Mouse (Mus musculus): Measurements from ENCODE around the gene Cnfn. TPM values are rescaled to one million over a fixed set of nuclear protein-coding genes. Genes with fewer than 3 reads are reported as not detected.

The Cnfn gene
- total and polyA plus RNA-seq, 2 experiments, result not detected

DNA sequence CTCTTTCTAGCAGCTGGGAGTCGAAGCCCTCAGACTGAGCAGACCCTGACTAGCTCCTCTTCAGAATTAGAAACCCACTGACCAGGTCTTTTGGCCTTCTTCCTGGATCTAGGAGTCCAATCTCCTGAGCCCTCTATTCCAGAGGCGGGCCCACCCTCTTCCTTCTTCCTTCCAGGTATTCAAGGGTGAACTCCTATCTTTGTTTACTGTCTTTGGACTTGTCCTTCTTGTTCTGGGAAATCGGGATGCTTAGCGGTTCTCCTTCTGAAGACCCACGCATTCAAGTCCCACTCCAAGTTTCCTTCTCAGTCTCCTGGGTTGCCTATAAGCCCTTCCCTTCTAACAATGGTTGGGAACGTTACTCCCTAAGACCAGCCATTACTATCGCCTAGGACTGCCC is 19.4 kb upstream of the Cnfn start:
- peaks cover 12% of the 10 kb centered on the region; the same call in 1 of the 2 replicates for H3K79me2 ChIP-seq (ENCODE audit: control insufficient read depth, insufficient read depth, low read length)
- no peak for TF ChIP-seq CTCF (IDR thresholded peaks at IDR 0.05; ENCODE audit: low read depth, low read length)
- no peak for TF ChIP-seq POLR2A (IDR thresholded peaks at IDR 0.05; ENCODE audit: extremely low read depth, insufficient read depth, low read length)
- H3K27ac ChIP-seq (replicated peaks; ENCODE audit: insufficient read depth, low read depth, low read length), result no peak overlapping the region
- H3K4me1 ChIP-seq (ENCODE audit: control insufficient read depth, insufficient read depth, low read length), result peaks cover 47% of the 10 kb centered on the region
- no peaks in the 10 kb centered on the region for H3K27me3 ChIP-seq (ENCODE audit: control insufficient read depth, insufficient read depth, low read length)
- peaks cover 16% of the 10 kb centered on the region for H3K36me3 ChIP-seq (ENCODE audit: control insufficient read depth, insufficient read depth, low read length)
- 84% methylated on average over 7 of the region's 7 CpGs for WGBS
- DNase-seq (ENCODE audit: extremely low read depth, low read depth, low spot score), result no peak
- no peak overlapping the region for H3K4me3 ChIP-seq (ENCODE audit: insufficient read depth, low read depth, low read length)
- no peak overlapping the region for H3K9ac ChIP-seq (ENCODE audit: low read depth, low read length)

DNA sequence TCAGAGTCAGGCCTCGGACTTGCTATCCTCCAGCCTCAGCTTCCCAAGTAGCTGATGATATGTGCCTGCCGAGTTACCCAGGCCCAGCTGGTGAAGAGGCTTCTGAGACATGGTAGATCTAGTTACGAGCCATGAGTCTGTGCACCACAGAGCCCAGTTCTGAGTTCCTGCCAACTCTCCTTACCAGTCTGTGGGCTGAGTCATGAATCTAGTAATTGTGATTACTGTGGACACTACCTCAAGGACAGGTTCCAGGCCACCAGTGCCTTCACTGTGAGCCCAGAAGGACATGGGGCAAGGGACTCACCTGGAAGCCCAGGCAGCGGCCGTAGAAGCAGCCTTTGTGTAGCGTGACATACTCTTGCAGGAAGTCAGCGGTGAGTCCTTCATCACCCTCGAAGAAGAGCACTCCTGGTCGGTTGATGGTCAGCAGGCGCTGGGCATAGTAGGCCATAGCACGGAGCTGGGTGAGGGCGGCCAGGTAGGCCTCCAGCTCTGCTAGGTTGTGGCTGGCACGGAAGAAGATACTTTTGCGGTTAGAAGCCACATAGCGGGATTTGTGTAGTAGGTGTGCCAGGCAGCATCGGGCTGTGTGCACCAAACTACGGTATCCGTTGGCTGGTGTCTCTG is 18.4 kb upstream of the Cnfn start:
- Histone ChIP-seq H3K4me1 (ENCODE audit: control insufficient read depth, insufficient read depth, low read length) (peaks cover 38% of the 10 kb centered on the region), H3K79me2 (ENCODE audit: control insufficient read depth, insufficient read depth, low read length) (peaks cover 8% of the 10 kb centered on the region; the same call in 1 of the 2 replicates), H3K9ac (ENCODE audit: low read depth, low read length) (no peak overlapping the region), H3K4me3 (ENCODE audit: insufficient read depth, low read depth, low read length) (no peak overlapping the region), H3K27me3 (ENCODE audit: control insufficient read depth, insufficient read depth, low read length) (no peaks in the 10 kb centered on the region), H3K27ac (replicated peaks; ENCODE audit: insufficient read depth, low read depth, low read length) (no peak overlapping the region), H3K36me3 (ENCODE audit: control insufficient read depth, insufficient read depth, low read length) (peaks cover 18% of the 10 kb centered on the region)
- TF ChIP-seq POLR2A (IDR thresholded peaks at IDR 0.05; ENCODE audit: extremely low read depth, insufficient read depth, low read length) (no peak), CTCF (IDR thresholded peaks at IDR 0.05; ENCODE audit: low read depth, low read length) (no peak)
- DNase-seq (ENCODE audit: extremely low read depth, low read depth, low spot score), result no peak
- WGBS, result 89% methylated on average over 18 of the region's 18 CpGs

DNA sequence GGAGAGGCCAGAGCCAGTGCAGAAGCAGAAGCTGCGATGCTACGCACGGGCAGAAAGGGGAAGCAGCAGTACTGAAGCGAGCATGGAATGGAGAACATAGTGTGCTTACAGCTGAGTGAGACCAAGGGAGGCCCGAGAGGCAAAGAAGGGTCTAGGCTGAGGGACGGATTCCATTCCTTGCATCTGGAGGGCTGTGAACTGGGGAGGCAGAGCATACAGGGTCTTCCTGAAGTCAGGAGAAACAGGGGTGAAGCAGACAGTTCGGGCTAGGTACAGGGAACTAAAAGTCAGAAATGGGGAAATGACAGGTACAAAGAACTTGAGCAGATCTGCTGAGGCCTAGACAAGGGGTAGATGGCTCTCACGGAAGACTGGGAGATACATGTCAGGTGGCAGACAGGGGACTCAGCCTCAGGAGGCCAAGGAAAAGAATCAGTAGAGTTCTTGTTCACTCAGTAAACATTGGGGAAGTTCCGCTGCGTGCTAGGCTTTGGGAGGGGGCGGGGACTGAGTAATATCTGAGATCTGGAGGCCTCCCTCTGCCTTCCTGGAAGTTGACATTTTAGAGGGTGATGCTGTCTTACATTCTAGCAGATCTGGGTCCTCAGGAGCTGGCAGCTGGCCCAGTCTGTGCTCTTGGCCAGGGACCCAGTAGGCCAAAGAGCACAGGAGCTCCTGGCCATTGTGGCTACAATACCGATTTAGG is 16.5 kb upstream of the Cnfn start:
- Histone ChIP-seq H3K9ac (ENCODE audit: low read depth, low read length) (no peak overlapping the region), H3K27ac (replicated peaks; ENCODE audit: insufficient read depth, low read depth, low read length) (peak overlapping the region; percentile 26), H3K4me1 (ENCODE audit: control insufficient read depth, insufficient read depth, low read length) (peaks cover 21% of the 10 kb centered on the region), H3K36me3 (ENCODE audit: control insufficient read depth, insufficient read depth, low read length) (peaks cover 26% of the 10 kb centered on the region), H3K79me2 (ENCODE audit: control insufficient read depth, insufficient read depth, low read length) (no peaks in the 10 kb centered on the region), H3K27me3 (ENCODE audit: control insufficient read depth, insufficient read depth, low read length) (no peaks in the 10 kb centered on the region), H3K4me3 (ENCODE audit: insufficient read depth, low read depth, low read length) (no peak overlapping the region)
- peak; percentile 74 for DNase-seq (ENCODE audit: extremely low read depth, low read depth, low spot score)
- no peak for TF ChIP-seq POLR2A (IDR thresholded peaks at IDR 0.05; ENCODE audit: extremely low read depth, insufficient read depth, low read length)
- TF ChIP-seq CTCF (IDR thresholded peaks at IDR 0.05; ENCODE audit: low read depth, low read length), result no peak
- 58% methylated on average over 12 of the region's 12 CpGs for WGBS

DNA sequence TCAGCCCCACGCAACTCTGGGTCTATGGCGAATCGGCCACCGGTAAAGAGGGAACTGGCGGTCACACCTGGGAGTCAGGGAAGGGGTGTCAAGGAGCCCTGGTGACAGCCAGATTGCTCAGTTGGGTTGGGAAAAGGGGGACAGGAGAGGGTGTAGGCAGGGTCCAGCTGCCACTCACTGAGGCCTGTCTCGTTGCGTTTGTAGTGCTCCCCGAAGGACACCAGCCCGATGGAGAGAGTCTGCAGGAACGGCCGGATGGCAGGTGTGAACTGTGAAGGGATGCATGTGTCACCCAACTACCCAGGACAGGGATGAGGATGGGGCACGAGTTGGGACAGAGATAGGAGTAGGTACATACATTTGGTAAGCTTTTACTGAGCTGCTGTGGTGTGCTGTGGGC is 15.7 kb upstream of the Cnfn start:
- Histone ChIP-seq H3K36me3 (ENCODE audit: control insufficient read depth, insufficient read depth, low read length) (peaks cover 26% of the 10 kb centered on the region), H3K9ac (ENCODE audit: low read depth, low read length) (no peak overlapping the region), H3K4me3 (ENCODE audit: insufficient read depth, low read depth, low read length) (no peak overlapping the region), H3K79me2 (ENCODE audit: control insufficient read depth, insufficient read depth, low read length) (no peaks in the 10 kb centered on the region), H3K27me3 (ENCODE audit: control insufficient read depth, insufficient read depth, low read length) (no peaks in the 10 kb centered on the region), H3K4me1 (ENCODE audit: control insufficient read depth, insufficient read depth, low read length) (peaks cover 14% of the 10 kb centered on the region), H3K27ac (replicated peaks; ENCODE audit: insufficient read depth, low read depth, low read length) (no peak overlapping the region)
- no peak for TF ChIP-seq POLR2A (IDR thresholded peaks at IDR 0.05; ENCODE audit: extremely low read depth, insufficient read depth, low read length)
- no peak for TF ChIP-seq CTCF (IDR thresholded peaks at IDR 0.05; ENCODE audit: low read depth, low read length)
- DNase-seq (ENCODE audit: extremely low read depth, low read depth, low spot score), result no peak
- WGBS, result 94% methylated on average over 12 of the region's 12 CpGs

DNA sequence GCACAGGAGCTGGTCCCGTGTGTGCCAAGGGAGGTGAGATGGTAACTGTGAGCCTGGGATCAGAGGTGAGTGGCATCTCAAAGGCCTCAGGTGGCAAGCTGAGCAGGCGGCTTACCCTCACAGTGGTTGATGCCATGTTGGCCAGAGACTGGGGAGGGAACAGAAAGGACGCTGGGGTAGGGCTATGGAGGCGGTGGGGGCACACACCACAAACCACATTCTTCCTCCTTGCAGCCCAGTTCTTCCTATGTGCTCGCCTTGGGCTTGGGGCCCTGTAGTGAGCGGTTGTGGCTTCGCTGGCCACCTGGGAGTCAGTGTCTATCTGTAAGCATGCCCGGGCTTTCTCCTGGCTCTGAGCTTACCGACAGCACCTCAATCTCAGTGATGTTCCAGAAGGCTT is 15.3 kb upstream of the Cnfn start:
- Histone ChIP-seq H3K9ac (ENCODE audit: low read depth, low read length) (no peak overlapping the region), H3K27ac (replicated peaks; ENCODE audit: insufficient read depth, low read depth, low read length) (no peak overlapping the region), H3K36me3 (ENCODE audit: control insufficient read depth, insufficient read depth, low read length) (peaks cover 26% of the 10 kb centered on the region), H3K27me3 (ENCODE audit: control insufficient read depth, insufficient read depth, low read length) (no peaks in the 10 kb centered on the region), H3K79me2 (ENCODE audit: control insufficient read depth, insufficient read depth, low read length) (no peaks in the 10 kb centered on the region), H3K4me3 (ENCODE audit: insufficient read depth, low read depth, low read length) (no peak overlapping the region), H3K4me1 (ENCODE audit: control insufficient read depth, insufficient read depth, low read length) (peaks cover 12% of the 10 kb centered on the region)
- TF ChIP-seq CTCF (IDR thresholded peaks at IDR 0.05; ENCODE audit: low read depth, low read length), result no peak
- no peak for TF ChIP-seq POLR2A (IDR thresholded peaks at IDR 0.05; ENCODE audit: extremely low read depth, insufficient read depth, low read length)
- DNase-seq (ENCODE audit: extremely low read depth, low read depth, low spot score), result no peak
- WGBS, result 91% methylated on average over 9 of the region's 9 CpGs

DNA sequence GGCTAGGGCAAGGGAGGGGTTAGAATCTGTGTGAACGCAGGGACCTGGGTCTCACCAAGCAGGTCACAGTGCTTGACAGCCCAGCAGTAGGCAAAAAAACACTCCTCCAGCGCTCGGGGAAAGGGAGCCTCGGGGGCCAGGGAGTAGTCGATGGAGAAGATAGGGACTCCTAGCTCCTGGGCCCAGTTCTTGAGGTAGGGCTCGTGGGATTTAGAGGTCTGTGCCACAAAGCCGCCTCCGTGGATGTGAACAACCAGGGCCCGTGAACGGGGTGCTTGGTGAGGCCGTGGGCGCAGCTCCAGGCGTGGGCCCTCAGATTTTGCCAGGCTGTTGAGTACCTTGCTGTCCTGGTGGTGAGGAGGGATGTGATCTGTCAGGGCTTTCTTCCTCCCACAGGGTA is 14.8 kb upstream of the Cnfn start:
- Histone ChIP-seq H3K27me3 (ENCODE audit: control insufficient read depth, insufficient read depth, low read length) (no peaks in the 10 kb centered on the region), H3K27ac (replicated peaks; ENCODE audit: insufficient read depth, low read depth, low read length) (no peak overlapping the region), H3K4me3 (ENCODE audit: insufficient read depth, low read depth, low read length) (no peak overlapping the region), H3K36me3 (ENCODE audit: control insufficient read depth, insufficient read depth, low read length) (peaks cover 26% of the 10 kb centered on the region), H3K4me1 (ENCODE audit: control insufficient read depth, insufficient read depth, low read length) (peaks cover 12% of the 10 kb centered on the region; the same call in 1 of the 2 replicates), H3K9ac (ENCODE audit: low read depth, low read length) (no peak overlapping the region), H3K79me2 (ENCODE audit: control insufficient read depth, insufficient read depth, low read length) (no peaks in the 10 kb centered on the region)
- WGBS, result 97% methylated on average over 13 of the region's 13 CpGs
- no peak for TF ChIP-seq POLR2A (IDR thresholded peaks at IDR 0.05; ENCODE audit: extremely low read depth, insufficient read depth, low read length)
- no peak for TF ChIP-seq CTCF (IDR thresholded peaks at IDR 0.05; ENCODE audit: low read depth, low read length)
- no peak for DNase-seq (ENCODE audit: extremely low read depth, low read depth, low spot score)
